ENCODE assay signal across 8 mouse cellular contexts in the genomic region with DNA sequence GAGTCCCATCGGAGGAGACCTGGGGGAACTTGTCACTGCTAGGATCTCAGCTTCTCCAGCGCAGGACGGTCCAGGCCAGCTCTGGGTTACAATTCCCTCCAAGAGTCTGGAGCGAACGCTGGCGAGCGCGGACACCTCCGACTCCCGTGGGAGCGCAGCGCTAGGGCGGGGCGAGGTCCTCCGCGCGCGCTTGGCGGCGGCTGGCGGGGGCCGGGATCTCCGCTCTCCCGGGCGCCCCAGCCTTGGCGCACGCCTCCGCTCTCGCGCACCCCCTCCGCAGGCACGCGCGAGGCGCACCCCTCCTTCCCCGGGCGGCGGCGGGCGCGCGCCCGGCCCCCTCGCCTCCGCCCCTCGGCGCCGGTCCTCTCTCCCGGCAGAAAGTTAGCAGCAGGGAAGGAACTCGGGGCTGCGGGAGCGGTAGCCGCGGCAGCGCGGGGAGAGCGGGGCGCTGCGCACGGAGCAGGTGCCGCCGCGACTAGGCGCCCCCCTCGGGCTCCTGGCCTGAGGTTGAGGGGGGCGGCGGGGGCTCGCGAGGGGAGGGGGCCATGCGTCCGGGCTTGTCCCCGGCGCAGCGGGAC. TPM values are rescaled to one million over a fixed set of nuclear protein-coding genes. Genes with fewer than 3 reads are reported as not detected.
DNase-seq lines count a peak whose midpoint lies in the region; ATAC-seq and TF ChIP-seq lines count a peak whose summit lies in the region.

Gene Hs3st4, plus strand, starts transcription at position 409 of the 578 bp plus-strand sequence.

- no peak within 1 kb of the TSS for H3K27ac ChIP-seq in gastrocnemius, adult 2 months

- ATAC-seq in frontal cortex, adult (ENCODE audit: low TSS enrichment): peak; percentile 60

- H3K4me3 ChIP-seq in gastrocnemius, adult 2 months: peak within 1 kb of the TSS; percentile 63

- peak; percentile 31 for DNase-seq in gastrocnemius, adult 2 months
- DNase-seq in gastrocnemius, postnatal 14 days: no peak
- DNase-seq in R1 (ENCODE audit: low read depth, low spot score): peak; percentile 52
- peak in 1 of 2 experiments; percentile 14 for DNase-seq in left cerebral cortex, adult 8-10 months (ENCODE audit: low spot score in 2 of 2)
- DNase-seq in neural tube, embryonic 10.5 days (ENCODE audit: extremely low spot score, low spot score): peak; percentile 48
- no peak for DNase-seq in urinary bladder, postnatal 36 days (ENCODE audit: low spot score in 2 of 2)
- DNase-seq in spleen, postnatal 14 days (ENCODE audit: low spot score in 2 of 2): no peak

- TF ChIP-seq CTCF in gastrocnemius, adult 2 months (IDR thresholded peaks at IDR 0.05): no peak

- intact Hi-C loops in gastrocnemius, adult 2 months (cut with DNase I): no loop called here
- intact Hi-C loops in gastrocnemius, postnatal 14 days (cut with DNase I; ENCODE audit: low total_unique reads): no loop called here

RNA-seq across cellular contexts. Expression of gene Hs3st4, which starts in this region (rescaled TPM):
- not detected for total RNA-seq in gastrocnemius, adult 2 months (2021)
- not detected for total RNA-seq in gastrocnemius, postnatal 14 days (2021)
- total RNA-seq in left cerebral cortex, adult 8-10 months (2022): 10 to 100 TPM; 51.2 to 61.2 (median 54.6) TPM

Comparison
In these comparisons a context has a peak if more than half of its experiments do, and no peak if none do; other contexts are left out.
1. RNA of gene Hs3st4 (total RNA-seq): 51.2 to 61.2 TPM in left cerebral cortex, adult 8-10 months; not detected in gastrocnemius, postnatal 14 days and not detected in gastrocnemius, adult 2 months; every median in the first group is over 10 times any median in the second.
2. Peak in DNase-seq and H3K4me3 ChIP-seq in gastrocnemius, adult 2 months; RNA of the gene not detected or under 1 TPM.
3. DNase-seq: peak in R1 (single experiment) and neural tube, embryonic 10.5 days (single experiment); none in gastrocnemius, postnatal 14 days (single experiment), urinary bladder, postnatal 36 days (0 of 2) and spleen, postnatal 14 days (0 of 2).